Mouse (Mus musculus) neural tube, embryonic 15.5 days (tissue): Measurements from ENCODE around the gene Dpt. TPM values are rescaled to one million over a fixed set of nuclear protein-coding genes. Genes with fewer than 3 reads are reported as not detected.

Experiments used
- ATAC-seq: fragments of 200-750 bp; cut with Nextera tagmentation; 2 replicates; pipeline ENCODE4 v1.8.0; 2017; ENCODE audit warnings: mild to moderate bottlenecking, moderate TSS enrichment, moderate library complexity; ENCODE audit not compliant: low FRiP score
- H3K27ac ChIP-seq: fragments of 300-500 bp; sonication (generic); replicated peaks from 2 replicates; pipeline ENCODE4 v1.5.1; 2015; ENCODE audit warnings: mild to moderate bottlenecking, inconsistent platforms
- H3K27me3 ChIP-seq: fragments of 300-500 bp; sonication (generic); replicated peaks from 2 replicates; pipeline ENCODE4 v1.6.1; 2015; ENCODE audit warnings: inconsistent platforms
- H3K36me3 ChIP-seq: fragments of 300-500 bp; sonication (generic); 2 replicates; pipeline ENCODE4 v1.6.1; 2015; ENCODE audit warnings: inconsistent platforms
- H3K4me1 ChIP-seq: fragments of 300-500 bp; sonication (generic); 2 replicates; pipeline ENCODE4 v1.6.1; 2015; ENCODE audit warnings: inconsistent platforms
- H3K4me2 ChIP-seq: fragments of 300-500 bp; sonication (generic); 2 replicates; pipeline ENCODE4 v1.6.1; 2015; ENCODE audit warnings: inconsistent platforms, mild to moderate bottlenecking, moderate library complexity
- H3K4me3 ChIP-seq: fragments of 300-500 bp; sonication (generic); replicated peaks from 2 replicates; pipeline ENCODE4 v1.5.1; 2015; ENCODE audit warnings: mild to moderate bottlenecking, inconsistent platforms
- H3K9ac ChIP-seq: fragments of 300-500 bp; sonication (generic); replicated peaks from 2 replicates; pipeline ENCODE4 v1.6.1; 2015; ENCODE audit warnings: mild to moderate bottlenecking, inconsistent platforms
- H3K9me3 ChIP-seq: fragments of 300-500 bp; sonication (generic); replicated peaks from 2 replicates; pipeline ENCODE4 v1.6.1; 2016; ENCODE audit warnings: inconsistent platforms
- WGBS: fragments of 180-500 bp; shearing (Covaris S2); methylation state at CpG from one replicate; pipeline ENCODE4 v1.1.7; 2015; ENCODE audit warnings: mixed read lengths; 5-methylcytosine and 5-hydroxymethylcytosine counted together
- polyA plus RNA-seq: library from polyadenylated mRNA; unstranded; fragments of >200 nt; fragmentation: Nextera tagmentation; extraction: Ambion mirVana; gene quantifications from 2 replicates; pipeline ENCODE4 v1.2.1, GENCODE M21; 2015

Gene Dpt
- polyA plus RNA-seq, 1 experiment from 2014 or later, result 6.2 TPM

DNA sequence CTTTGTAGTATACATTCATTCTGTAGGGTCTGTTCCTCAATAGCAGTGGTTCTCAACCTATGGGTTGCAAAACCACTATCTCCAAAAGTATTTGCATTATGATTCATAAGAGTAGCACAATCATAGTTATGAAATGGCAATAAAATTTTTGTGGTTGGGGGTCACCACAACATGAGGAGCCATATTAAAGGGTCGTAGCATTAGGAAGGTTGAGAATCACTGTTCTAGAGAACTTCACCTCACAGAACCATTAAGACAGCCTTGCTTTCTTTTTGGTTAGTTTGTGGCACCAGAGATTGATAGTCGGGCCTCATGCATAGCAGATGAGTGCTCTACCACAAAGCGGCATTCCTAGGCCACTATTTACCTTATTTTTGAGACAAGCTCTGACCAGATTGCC lies 68.2 kb downstream of the Dpt start:
- no peaks in the 10 kb centered on the region for H3K9me3 ChIP-seq
- H3K9ac ChIP-seq, result no peak overlapping the region
- WGBS, result 97% methylated on average over 3 of the region's 3 CpGs
- H3K4me1 ChIP-seq, result peaks cover 4% of the 10 kb centered on the region; the same call in 1 of the 2 replicates
- H3K27me3 ChIP-seq, result no peaks in the 10 kb centered on the region
- no peak overlapping the region for H3K4me3 ChIP-seq
- ATAC-seq, result no peak
- no peak overlapping the region for H3K4me2 ChIP-seq
- H3K36me3 ChIP-seq, result no peaks in the 10 kb centered on the region
- no peak overlapping the region for H3K27ac ChIP-seq

DNA sequence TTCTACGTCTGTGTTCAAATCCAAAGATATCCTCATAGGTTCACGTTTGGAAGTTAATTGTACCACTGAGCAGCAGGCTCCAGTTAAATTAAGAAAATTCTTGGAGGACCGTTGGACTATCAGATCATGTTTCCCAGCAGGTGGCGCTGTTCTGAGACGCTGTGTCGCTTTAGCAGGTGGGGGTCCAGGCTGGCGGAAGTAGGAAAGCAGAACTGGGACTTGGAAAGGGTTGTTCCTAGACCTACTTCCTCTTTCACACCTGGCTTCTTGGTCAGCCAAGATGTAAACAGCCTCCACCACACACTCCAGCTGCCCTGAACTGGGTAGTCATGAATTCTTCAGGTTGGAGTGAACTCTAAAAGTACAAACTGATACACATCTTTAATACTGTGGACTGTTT lies 74.2 kb downstream of the Dpt start:
- no peaks in the 10 kb centered on the region for H3K36me3 ChIP-seq
- no peak overlapping the region for H3K4me3 ChIP-seq
- no peaks in the 10 kb centered on the region for H3K9me3 ChIP-seq
- no peaks in the 10 kb centered on the region for H3K27me3 ChIP-seq
- H3K4me2 ChIP-seq, result no peak overlapping the region
- ATAC-seq, result no peak
- 64% methylated on average over 7 of the region's 7 CpGs for WGBS
- H3K4me1 ChIP-seq, result no peaks in the 10 kb centered on the region
- H3K27ac ChIP-seq, result no peak overlapping the region
- no peak overlapping the region for H3K9ac ChIP-seq

Other genes with a start within 250 kb of the Dpt start
- gene Xcl1, start 138.9 kb downstream of the Dpt start, polyA plus RNA-seq, result 2.7 TPM in 1 of 2 replicates, not detected in the other